Mouse (Mus musculus) stomach, embryonic 16.5 days (tissue): ENCODE measurements around the gene Klf16. TPM values are rescaled to one million over a fixed set of nuclear protein-coding genes. Genes with fewer than 3 reads are reported as not detected.

Experiments
- ATAC-seq: fragments of 200-750 bp; cut with Nextera tagmentation; 2 replicates; pipeline ENCODE4 v1.8.0; 2017; ENCODE audit warnings: moderate number of reproducible peaks, moderate TSS enrichment; ENCODE audit not compliant: insufficient read depth, low FRiP score
- H3K27ac ChIP-seq: fragments of 300-500 bp; sonication (generic); 2 replicates; pipeline ENCODE4 v1.5.1; 2014; ENCODE audit warnings: low read length
- H3K27me3 ChIP-seq: fragments of 300-500 bp; sonication (generic); 2 replicates; pipeline ENCODE4 v1.6.1; 2014; ENCODE audit warnings: low read length, control low read depth, mixed read lengths; ENCODE audit not compliant: control insufficient read depth, insufficient read depth
- H3K36me3 ChIP-seq: fragments of 300-500 bp; sonication (generic); 2 replicates; pipeline ENCODE4 v1.6.1; 2014; ENCODE audit warnings: low read length; ENCODE audit not compliant: control insufficient read depth, insufficient read depth
- H3K4me1 ChIP-seq: fragments of 300-500 bp; sonication (generic); 2 replicates; pipeline ENCODE4 v1.6.1; 2014; ENCODE audit warnings: low read length, control low read depth, mixed read lengths; ENCODE audit not compliant: control insufficient read depth, insufficient read depth
- H3K4me2 ChIP-seq: fragments of 300-500 bp; sonication (generic); 2 replicates; pipeline ENCODE4 v1.6.1; 2014; ENCODE audit warnings: low read depth, low read length, mixed read lengths
- H3K4me3 ChIP-seq: fragments of 300-500 bp; sonication (generic); replicated peaks from 2 replicates; pipeline ENCODE4 v1.5.1; 2014; ENCODE audit warnings: mild to moderate bottlenecking, low read length
- H3K9ac ChIP-seq: fragments of 300-500 bp; sonication (generic); 2 replicates; pipeline ENCODE4 v1.6.1; 2014; ENCODE audit warnings: low read length
- H3K9me3 ChIP-seq: fragments of 300-500 bp; sonication (generic); replicated peaks from 2 replicates; pipeline ENCODE4 v1.6.1; 2016; ENCODE audit warnings: low read length, control low read depth; ENCODE audit not compliant: control insufficient read depth
- WGBS: fragments of 180-500 bp; shearing (Covaris S2); extraction: QIAGEN DNeasy Blood & Tissue Kit; methylation state at CpG from one replicate; pipeline ENCODE4 v1.1.7; 2014; 5-methylcytosine and 5-hydroxymethylcytosine counted together
- polyA plus RNA-seq: library from polyadenylated mRNA; unstranded; fragments of >200 nt; fragmentation: Nextera tagmentation; extraction: Ambion mirVana; gene quantifications from 2 replicates; pipeline ENCODE4 v1.2.1, GENCODE M21; 2015

Klf16 gene
- polyA plus RNA-seq, 1 experiment from 2014 or later: 8.7 TPM

DNA sequence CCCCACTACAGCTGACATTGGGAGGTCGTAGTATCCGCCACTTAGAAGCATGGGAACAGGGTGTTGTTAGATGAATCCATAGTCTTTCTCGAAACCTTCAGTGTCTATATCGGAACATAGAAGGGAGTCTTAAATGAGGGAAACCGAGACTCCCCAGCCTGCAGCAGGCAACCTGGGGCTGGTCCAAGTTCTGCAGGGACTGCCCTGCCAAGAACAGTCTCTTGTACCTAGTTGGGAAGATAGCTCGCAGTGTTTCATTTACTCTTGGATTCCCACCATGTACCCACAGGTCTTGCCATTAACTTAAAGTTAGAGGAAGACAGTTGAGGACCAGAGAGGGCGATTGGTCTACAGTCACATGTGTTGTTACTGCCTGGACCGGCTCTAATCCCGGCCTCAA, 43.2 kb upstream of the Klf16 start:
- no peak overlapping the region for H3K4me2 ChIP-seq
- no peaks in the 10 kb centered on the region for H3K36me3 ChIP-seq
- H3K27ac ChIP-seq: no peak overlapping the region
- no peaks in the 10 kb centered on the region for H3K9me3 ChIP-seq
- H3K27me3 ChIP-seq: no peaks in the 10 kb centered on the region
- H3K9ac ChIP-seq: no peak overlapping the region
- H3K4me1 ChIP-seq: peaks cover 20% of the 10 kb centered on the region
- ATAC-seq: no peak
- WGBS: 82% methylated on average over 9 of the region's 9 CpGs
- H3K4me3 ChIP-seq: no peak overlapping the region

DNA sequence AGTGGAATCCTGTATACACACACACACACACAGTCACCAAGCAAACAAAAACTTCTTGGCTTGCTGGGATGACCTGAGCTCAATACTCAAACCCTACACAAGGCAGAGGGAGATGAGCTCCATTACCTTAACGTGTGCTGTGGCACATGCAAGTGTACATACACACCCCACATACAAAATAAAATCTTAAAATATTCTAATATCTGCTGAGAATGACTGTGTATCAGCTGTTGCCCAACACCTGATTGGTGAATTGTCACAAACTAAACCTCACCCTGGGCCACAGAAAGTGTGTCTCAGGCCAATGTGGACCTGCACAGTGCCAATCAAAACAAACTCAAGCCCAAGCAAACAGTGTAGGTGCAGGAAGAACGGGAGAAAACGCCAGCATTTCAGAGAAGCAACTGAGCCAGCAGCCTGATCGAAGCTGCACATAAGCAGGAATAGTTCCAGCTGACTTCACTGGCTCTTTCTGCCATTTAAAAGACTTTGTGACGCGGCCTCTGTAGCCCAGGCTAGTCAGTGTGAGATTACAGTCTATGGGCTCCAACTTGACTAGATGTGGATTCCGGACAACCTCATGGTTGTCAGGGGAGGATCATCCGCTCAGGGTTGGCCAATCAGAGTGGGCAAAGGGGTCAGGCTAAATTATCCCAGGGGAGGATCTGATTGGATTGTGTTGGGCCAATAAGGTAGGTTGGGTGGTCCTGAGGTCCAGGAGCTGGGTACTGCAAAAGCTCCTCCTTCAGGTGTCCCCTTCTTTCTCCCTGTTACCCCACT, 42.5 kb upstream of the Klf16 start:
- no peak overlapping the region for H3K9ac ChIP-seq
- H3K27ac ChIP-seq: no peak overlapping the region
- H3K9me3 ChIP-seq: no peaks in the 10 kb centered on the region
- H3K4me2 ChIP-seq: no peak overlapping the region
- no peaks in the 10 kb centered on the region for H3K36me3 ChIP-seq
- peaks cover 18% of the 10 kb centered on the region for H3K4me1 ChIP-seq
- H3K27me3 ChIP-seq: no peaks in the 10 kb centered on the region
- WGBS: 37% methylated on average over 8 of the region's 8 CpGs
- ATAC-seq: no peak
- no peak overlapping the region for H3K4me3 ChIP-seq

DNA sequence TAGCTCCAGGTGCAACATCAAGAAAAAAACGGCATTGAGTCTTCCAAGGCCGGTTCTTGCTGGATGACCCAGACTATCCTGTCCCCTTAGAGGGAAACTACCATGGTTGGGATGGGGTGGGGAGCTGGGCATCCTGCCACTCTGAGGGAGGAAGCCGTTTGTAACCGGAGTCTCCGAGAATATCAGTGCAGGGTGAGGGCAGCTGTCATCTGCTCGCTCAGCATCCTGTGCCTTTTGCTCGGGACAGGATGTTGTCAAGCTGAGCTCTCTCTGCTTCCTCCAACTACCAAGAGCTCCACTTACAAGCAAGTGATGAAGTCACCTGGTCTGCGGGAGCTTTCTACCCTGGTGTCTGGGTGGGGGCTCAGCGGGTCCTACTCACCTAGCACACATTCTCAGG, 41.1 kb upstream of the Klf16 start:
- ATAC-seq: no peak
- Histone ChIP-seq H3K4me2 (no peak overlapping the region), H3K36me3 (no peaks in the 10 kb centered on the region), H3K9me3 (no peaks in the 10 kb centered on the region), H3K27me3 (no peaks in the 10 kb centered on the region), H3K9ac (no peak overlapping the region), H3K27ac (no peak overlapping the region), H3K4me3 (no peak overlapping the region), H3K4me1 (peaks cover 3% of the 10 kb centered on the region)
- 66% methylated on average over 9 of the region's 9 CpGs for WGBS

DNA sequence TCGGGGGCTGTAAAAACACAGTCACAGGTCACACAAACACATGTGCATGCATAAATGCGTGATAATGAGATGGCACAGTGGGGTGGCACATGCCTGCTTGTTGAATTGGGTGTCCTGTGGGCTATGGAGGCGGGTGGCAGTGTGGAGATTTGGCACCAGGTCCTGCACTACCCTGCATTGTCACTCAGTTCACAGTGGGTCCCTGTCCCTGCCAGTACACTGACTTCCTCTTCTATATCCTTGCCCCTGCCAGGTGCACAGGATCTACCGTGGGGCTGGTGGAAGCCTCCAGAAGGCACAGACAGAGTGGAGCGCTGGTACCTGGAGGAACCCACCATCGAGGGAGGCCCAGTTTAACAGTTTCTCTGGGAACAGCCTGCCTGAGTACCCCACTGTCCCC, 37.2 kb upstream of the Klf16 start:
- no peak overlapping the region for H3K27ac ChIP-seq
- 88% methylated on average over 6 of the region's 6 CpGs for WGBS
- no peak for ATAC-seq
- H3K4me1 ChIP-seq: no peaks in the 10 kb centered on the region
- no peaks in the 10 kb centered on the region for H3K27me3 ChIP-seq
- no peaks in the 10 kb centered on the region for H3K9me3 ChIP-seq
- H3K9ac ChIP-seq: no peak overlapping the region
- H3K4me2 ChIP-seq: no peak overlapping the region
- H3K36me3 ChIP-seq: 0 out of 2 replicates have a peak, but pooled peaks cover under 1% of the 10 kb centered on the region
- H3K4me3 ChIP-seq: no peak overlapping the region

DNA sequence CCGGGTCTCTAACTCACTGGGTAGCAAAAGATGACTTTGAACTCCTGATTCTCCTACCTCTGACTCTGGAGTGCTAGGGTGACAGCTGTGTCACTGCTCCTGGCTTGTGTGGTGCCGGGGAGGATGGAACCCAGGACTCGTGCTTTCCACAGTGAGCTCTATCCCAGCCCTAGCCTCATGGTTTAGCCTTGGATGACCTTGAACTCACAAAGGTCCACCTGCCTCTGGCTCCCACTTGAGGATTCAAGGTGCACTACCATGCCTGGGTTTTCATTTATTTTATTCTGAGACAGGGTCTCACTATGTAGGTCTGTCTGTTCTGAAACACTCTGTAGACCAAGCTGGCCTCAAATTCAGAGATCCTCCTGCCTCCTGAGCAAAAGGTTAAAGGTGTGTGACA, 36.7 kb upstream of the Klf16 start:
- ATAC-seq: no peak
- 74% methylated on average over 3 of the region's 3 CpGs for WGBS

DNA sequence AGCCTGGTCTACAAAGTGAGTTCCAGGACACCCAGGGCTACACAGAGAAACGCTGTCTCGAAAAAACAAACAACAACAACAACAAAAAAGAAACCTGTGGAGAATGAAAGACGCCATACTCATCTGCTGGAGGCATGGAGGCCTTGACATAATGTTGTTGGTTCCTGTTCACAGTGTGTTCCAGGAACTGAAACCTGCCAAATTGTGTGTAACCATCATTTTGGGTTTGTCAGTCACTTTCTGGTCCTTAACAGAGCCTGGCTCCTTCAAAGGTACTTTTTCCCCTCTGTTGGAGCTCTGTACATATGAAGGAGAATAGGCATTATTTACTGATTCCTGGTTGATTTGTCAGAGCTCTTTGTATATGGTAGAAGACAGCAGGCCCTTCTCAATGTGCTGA, 34.8 kb upstream of the Klf16 start:
- ATAC-seq: no peak
- no peak overlapping the region for H3K4me2 ChIP-seq
- H3K27ac ChIP-seq: no peak overlapping the region
- no peaks in the 10 kb centered on the region for H3K27me3 ChIP-seq
- peaks cover 24% of the 10 kb centered on the region for H3K36me3 ChIP-seq
- WGBS: 85% methylated on average over 3 of the region's 3 CpGs
- H3K9ac ChIP-seq: no peak overlapping the region
- no peaks in the 10 kb centered on the region for H3K4me1 ChIP-seq
- H3K9me3 ChIP-seq: no peaks in the 10 kb centered on the region
- no peak overlapping the region for H3K4me3 ChIP-seq

More for the DNA sequence above, 36.7 kb upstream of the Klf16 start:
- Histone ChIP-seq H3K27ac (no peak overlapping the region), H3K9ac (no peak overlapping the region), H3K9me3 (no peaks in the 10 kb centered on the region), H3K27me3 (no peaks in the 10 kb centered on the region), H3K36me3 (peaks cover 6% of the 10 kb centered on the region; the same call in 1 of the 2 replicates), H3K4me1 (no peaks in the 10 kb centered on the region), H3K4me2 (no peak overlapping the region), H3K4me3 (no peak overlapping the region)

DNA sequence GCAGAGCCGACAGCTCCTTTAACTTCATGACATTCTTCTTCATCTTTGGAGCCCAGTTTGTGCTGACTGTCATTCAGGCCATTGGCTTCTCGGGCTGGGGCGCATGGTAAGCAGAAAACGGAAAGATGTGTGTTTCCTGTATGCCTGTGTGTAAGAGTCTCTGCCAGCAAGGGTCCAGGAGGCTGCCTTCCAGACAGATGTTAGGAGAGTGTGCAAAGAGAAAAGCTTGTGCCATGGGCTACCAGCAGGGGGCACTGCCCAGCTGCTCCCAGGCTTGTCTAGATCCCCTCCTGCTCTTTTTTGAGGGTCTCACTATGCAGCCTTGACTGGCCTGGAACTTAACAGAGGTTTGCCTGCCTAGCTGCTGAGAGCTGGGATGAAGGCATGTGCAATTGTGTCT, 33.9 kb upstream of the Klf16 start:
- Histone ChIP-seq H3K4me2 (no peak overlapping the region), H3K27ac (no peak overlapping the region), H3K4me1 (peaks cover 3% of the 10 kb centered on the region; the same call in 1 of the 2 replicates), H3K9ac (no peak overlapping the region), H3K27me3 (no peaks in the 10 kb centered on the region), H3K9me3 (no peaks in the 10 kb centered on the region), H3K36me3 (peaks cover 24% of the 10 kb centered on the region), H3K4me3 (no peak overlapping the region)
- WGBS: 64% methylated on average over 4 of the region's 4 CpGs
- no peak for ATAC-seq

DNA sequence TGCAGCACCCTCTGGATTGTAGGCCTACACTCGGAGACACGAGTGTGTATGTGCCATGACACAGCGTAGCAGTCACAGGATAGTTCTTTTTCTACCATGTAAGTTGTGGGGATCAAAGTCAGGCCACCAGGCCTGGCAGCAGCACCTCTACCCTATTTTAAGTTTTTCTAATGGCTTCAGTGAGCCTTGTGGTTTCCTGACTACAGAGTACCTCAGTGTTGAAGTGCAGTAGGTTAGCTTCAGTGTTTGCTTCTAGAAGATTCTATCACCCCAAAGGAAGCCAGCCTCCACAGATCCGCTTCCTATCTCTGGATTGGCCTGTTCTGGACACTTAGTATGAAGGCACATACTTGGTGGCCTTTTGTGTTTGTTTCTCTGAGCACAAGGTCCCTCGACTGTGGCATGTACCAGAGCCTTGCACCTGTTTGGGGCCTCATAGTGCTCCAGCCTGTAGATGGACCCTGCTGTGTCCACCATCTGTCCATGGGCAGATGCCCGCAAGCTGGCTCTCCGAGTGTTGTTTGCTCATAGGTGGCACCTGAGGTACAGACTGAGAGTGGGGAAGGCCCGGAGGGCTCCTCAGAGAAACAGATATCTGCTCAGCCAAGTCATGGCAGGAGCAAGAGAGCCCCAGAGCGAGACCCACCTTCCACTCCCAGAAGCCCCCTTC, 33.1 kb upstream of the Klf16 start:
- Histone ChIP-seq H3K9ac (no peak overlapping the region), H3K36me3 (peaks cover 24% of the 10 kb centered on the region), H3K4me3 (no peak overlapping the region), H3K4me1 (peaks cover 3% of the 10 kb centered on the region; the same call in 1 of the 2 replicates), H3K27ac (no peak overlapping the region), H3K4me2 (no peak overlapping the region), H3K9me3 (no peaks in the 10 kb centered on the region), H3K27me3 (no peaks in the 10 kb centered on the region)
- ATAC-seq: no peak
- WGBS: 91% methylated on average over 9 of the region's 9 CpGs

DNA sequence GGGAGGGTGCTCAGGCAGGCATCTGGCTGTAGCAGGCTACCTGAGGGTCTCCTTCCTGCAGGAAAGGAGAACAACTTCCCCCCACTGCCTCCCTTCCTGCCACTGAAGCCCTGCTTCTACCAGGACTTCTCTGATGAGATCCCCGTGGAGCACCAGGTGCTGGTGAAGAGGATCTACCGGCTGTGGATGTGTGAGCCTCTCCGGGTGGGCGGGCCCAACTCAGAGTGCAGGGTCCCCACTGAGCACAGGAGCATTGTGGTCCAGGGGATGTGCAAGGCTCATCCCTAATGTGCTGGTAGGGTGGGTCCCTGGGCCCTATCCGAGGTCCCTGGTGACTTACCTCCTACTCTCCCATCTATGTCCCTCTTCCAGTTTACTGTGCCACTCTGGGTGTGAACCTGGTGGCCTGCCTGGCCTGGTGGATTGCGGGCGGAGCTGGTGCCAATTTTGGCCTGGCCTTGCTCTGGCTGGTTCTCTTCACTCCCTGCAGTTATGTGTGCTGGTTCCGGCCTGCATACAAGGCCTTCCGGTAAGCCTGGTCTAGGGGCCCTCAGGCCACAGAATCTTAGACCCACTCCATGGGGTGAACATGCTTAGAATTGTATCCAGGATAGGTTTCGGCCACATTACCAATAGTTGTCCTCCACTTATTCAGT, 32.3 kb upstream of the Klf16 start:
- no peak for ATAC-seq
- 93% methylated on average over 10 of the region's 10 CpGs for WGBS
- H3K4me3 ChIP-seq: no peak overlapping the region
- no peak overlapping the region for H3K4me2 ChIP-seq
- H3K9ac ChIP-seq: no peak overlapping the region
- H3K9me3 ChIP-seq: no peaks in the 10 kb centered on the region
- peaks cover 24% of the 10 kb centered on the region for H3K36me3 ChIP-seq
- no peak overlapping the region for H3K27ac ChIP-seq
- no peaks in the 10 kb centered on the region for H3K27me3 ChIP-seq
- H3K4me1 ChIP-seq: peaks cover 3% of the 10 kb centered on the region; the same call in 1 of the 2 replicates
